Mouse (Mus musculus) CD4-positive helper T cell, adult 2 months (primary cell): Measurements from ENCODE around the gene Gm10944.

ENCODE experiments used
- DNase-seq: peaks from one replicate; pipeline ENCODE4 v3.0.0-alpha.2; 2012; ENCODE audit warnings: low read depth, missing footprints, low spot score

Gm10944 gene

GRCm38 (mm10) chr10:10681048-10681447 is at the start of gene Gm10944:
Gene Gm10944, plus strand, starts transcription at chr10:10681348.
- no peak for DNase-seq

GRCm38 (mm10) chr10:10655991-10656390 is 25.2 kb upstream of the Gm10944 start:
- DNase-seq, result no peak

GRCm38 (mm10) chr10:10656621-10657020 is 24.5 kb upstream of the Gm10944 start:
- DNase-seq, result no peak

GRCm38 (mm10) chr10:10659161-10659560 is 22.0 kb upstream of the Gm10944 start:
- DNase-seq, result no peak

GRCm38 (mm10) chr10:10659976-10660375 is 21.2 kb upstream of the Gm10944 start:
- DNase-seq, result no peak

- no peak for DNase-seq
Observed at GRCm38 (mm10) chr10:10688907-10689667, 7.9 kb downstream of the Gm10944 start.

- DNase-seq, result no peak
Observed at GRCm38 (mm10) chr10:10689668-10690223, 8.6 kb downstream of the Gm10944 start.

- DNase-seq, result no peak
Observed at GRCm38 (mm10) chr10:10697497-10697896, 16.3 kb downstream of the Gm10944 start.

GRCm38 (mm10) chr10:10700903-10701302 is 19.8 kb downstream of the Gm10944 start:
- no peak for DNase-seq

- no peak for DNase-seq
Observed at GRCm38 (mm10) chr10:10701326-10701725, 20.2 kb downstream of the Gm10944 start.

- DNase-seq, result no peak
Observed at GRCm38 (mm10) chr10:10708031-10708430, 26.9 kb downstream of the Gm10944 start.

GRCm38 (mm10) chr10:10710359-10710758 is 29.2 kb downstream of the Gm10944 start:
- no peak for DNase-seq

- no peak for DNase-seq
Observed at GRCm38 (mm10) chr10:10710837-10711236, 29.7 kb downstream of the Gm10944 start.

- no peak for DNase-seq
Observed at GRCm38 (mm10) chr10:10726501-10726900, 45.4 kb downstream of the Gm10944 start.
